Mouse (Mus musculus): Measurements from ENCODE around the gene Adam10. TPM values are rescaled to one million over a fixed set of nuclear protein-coding genes. Genes with fewer than 3 reads are reported as not detected.

Gene Adam10
- total RNA-seq, 2 experiments from 2014 or later = 37.7 to 38.3 TPM

- DNase-seq = peak; percentile 41 to 53
Measured at GRCm38 (mm10) chr9:70671772-70672579, 6.8 kb upstream of the Adam10 start.

GRCm38 (mm10) chr9:70673656-70674055, 5.1 kb upstream of the Adam10 start:
- no peak for DNase-seq

DNA sequence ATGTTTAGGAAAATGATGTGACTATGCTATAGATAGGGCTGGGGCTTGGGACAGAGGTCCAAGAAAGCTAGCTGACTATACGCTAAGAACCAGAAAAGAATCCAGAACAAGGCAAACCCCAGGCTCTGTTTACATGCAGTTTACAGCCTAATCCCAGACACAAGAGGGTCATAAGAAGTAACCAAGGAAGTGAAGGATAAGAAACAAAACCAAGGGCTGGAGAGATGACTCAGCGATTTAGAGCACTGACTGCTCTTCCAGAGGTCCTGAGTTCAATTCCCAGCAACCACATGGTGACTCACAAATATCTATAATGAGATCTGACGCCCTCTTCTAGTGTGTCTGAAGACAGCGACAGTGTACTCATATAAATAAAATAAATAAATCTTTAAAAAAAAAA, 3.7 kb upstream of the Adam10 start:
- no peak for DNase-seq

DNA sequence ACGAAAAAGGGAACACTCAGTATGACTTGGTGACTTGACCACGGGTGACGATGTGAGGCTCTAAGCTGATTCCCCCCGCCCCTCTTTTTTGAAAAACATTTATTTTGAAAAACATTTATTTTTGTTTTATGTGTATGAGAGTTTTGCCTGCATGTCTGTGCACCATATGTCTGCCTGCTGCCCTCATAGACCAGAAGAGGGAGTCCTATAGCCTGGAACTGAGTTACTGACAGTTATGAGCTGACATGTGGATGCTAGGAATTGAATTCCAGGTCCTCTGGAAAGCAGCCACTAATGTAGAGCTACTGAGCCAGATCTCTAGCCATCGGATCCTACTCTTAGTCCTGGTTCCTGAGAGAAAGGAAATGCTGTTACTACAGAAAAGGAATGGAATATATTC, 2.8 kb upstream of the Adam10 start:
- no peak for DNase-seq

DNA sequence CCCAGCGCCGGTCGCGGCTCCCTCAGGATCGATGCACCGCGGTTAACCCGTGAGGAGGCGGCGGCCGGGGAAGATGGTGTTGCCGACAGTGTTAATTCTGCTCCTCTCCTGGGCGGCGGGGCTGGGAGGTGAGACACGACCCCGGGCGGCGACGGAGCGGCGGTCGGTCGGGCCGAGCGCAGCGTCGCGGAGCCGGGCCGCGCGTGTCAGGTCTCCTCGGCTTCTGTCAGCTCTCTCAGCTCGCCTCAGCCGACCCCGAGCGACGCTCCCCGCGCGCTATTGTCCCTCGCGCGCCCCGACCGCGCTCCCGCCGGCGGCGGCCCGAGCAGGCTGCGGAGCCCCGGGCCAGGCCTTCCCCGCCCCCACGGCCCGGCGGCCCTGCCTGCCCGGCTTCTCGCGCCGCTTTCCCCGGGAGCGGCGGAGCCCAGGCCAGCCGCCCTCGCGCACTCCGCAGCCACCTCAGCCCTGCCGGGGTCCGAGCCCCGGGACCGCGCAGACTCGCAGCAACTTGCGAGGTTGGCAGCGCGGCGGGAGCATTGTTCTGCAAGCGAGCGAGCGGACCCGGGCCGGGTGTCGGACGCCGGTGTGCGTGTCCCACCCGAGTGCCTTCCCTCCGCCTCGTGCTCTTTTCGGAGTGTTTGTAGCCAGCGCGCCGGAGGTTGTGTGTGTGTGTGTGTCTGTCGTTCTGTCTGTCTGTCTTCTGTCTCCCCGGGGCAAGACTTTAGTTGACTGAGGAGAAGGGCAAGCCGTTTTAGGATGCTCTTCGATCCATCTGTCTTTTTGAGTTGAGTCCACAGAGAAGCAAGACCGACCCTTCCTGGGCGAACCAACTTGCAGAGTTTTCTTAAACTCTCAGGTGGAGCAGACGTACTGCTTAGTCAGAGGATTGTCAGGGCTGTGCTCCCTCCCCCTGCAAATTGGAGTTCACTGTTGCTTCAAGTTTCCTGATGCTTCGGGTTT, 615 bp downstream of the Adam10 start:
- peak in 1 of 2 experiments; percentile 64 for DNase-seq

GRCm38 (mm10) chr9:70682202-70682601, 3.4 kb downstream of the Adam10 start:
- DNase-seq = no peak

GRCm38 (mm10) chr9:70688301-70688968, 9.6 kb downstream of the Adam10 start:
- DNase-seq = peak in 1 of 2 experiments; percentile 23

DNA sequence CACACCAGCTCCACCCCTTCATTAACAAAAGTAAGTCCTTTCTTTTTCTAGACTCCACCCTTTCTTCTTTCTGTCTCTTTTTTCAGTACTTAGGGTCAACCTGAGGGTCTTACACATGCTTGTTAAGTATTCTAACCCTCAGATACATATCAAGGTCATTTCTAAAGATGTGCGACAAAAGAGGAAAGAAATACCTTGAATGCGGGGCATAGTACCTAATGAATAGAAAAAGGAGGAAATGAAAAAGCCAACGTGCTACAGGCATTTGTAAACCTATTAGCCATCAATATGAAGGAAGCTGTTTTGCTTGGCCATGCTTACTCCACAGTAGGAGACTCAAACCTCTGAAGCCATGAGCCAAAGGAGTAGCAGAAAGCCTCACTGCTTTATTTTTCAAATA, 11.1 kb downstream of the Adam10 start:
- no peak for DNase-seq

- DNase-seq = no peak
Measured at GRCm38 (mm10) chr9:70690579-70690978, 11.8 kb downstream of the Adam10 start.

DNA sequence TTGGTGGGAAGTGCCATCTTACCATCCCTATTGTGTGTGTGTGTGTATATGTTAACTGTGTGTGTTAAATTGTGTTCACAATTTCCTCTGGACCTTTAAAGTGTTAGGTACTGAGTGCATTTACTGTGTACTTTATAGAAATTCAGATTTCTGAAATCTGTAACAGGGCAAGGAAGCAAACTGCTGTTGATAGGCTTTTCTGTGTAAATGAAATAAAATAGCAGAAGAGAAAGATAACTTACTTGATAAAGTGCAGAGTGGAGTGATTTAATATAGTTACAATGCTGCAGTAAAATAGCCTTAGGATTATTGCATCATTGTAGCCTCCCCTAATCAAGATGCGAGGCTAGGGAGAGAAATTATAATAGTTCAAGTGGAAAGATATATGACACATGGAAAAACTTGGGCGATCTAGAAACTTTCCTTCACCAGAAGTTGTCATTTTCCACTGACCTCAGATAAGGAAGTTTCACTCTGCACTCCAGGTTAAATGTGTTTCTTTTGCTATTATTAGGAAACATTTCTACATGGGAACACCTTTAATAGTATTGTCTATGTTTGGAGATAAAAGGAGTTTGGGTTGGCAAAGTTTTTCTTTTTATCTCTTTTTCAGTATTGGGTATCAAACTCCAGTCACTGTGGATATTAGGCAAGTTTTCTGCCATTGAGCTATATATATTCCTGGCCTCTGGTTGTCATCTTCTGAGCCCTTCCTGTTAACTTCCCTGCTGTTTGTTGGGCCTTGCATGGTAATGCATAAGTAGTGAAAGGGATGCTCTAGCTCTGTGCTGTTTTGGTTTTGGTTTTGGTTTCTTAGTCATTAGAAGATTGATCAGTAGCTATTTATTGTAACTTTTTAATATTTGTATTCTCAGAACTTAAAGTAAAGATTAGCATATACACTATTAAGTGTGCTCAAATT, 13.2 kb downstream of the Adam10 start:
- DNase-seq = no peak

GRCm38 (mm10) chr9:70695723-70696122, 16.9 kb downstream of the Adam10 start:
- no peak for DNase-seq

- no peak for DNase-seq
Measured at GRCm38 (mm10) chr9:70698090-70698489, 19.3 kb downstream of the Adam10 start.

DNA sequence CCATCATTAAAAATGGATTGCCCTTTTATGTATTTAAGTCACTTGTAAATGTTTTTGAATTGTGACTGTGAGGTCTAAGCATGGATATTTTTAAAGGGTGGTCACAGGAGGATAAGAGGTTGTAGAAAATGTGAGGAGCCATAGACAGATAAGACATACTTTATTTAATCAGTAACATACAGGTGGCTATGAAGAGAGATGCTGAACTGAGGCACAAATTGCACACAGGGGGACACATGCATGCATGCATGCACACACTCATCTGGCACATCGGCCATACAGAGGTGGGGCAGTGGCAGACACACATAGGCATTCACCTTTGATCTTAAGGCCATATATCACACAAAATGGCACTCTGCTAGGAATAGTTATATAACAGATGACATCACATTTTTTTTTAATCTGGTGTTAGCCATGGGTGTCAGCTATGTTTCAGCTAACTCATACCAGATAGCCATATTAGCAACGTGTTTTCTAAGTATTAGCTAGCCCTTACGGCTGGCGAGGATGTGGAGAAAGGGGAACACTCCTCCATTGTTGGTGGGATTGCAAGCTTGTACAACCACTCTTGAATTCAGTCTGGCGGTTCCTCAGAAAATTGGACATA, 24.9 kb downstream of the Adam10 start:
- no peak for DNase-seq

DNA sequence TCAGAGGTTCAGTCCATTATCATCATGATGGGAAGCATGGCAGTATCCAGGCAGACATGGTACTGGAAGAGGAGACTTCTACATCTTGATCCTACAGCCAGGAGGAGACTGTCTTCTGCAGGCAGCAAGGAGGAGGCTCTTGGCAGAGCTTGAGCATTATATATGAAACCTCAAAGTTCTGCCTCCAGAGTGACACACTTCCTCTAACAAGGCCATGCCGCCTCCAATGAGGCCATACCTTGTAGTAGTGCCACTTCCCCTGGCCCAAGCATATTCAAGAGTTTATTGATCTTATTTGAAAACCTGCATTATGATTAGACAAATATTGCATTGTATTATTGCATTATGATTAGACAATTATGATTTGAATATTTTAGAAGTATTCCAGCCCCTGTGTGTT, 27.6 kb downstream of the Adam10 start:
- no peak for DNase-seq

DNA sequence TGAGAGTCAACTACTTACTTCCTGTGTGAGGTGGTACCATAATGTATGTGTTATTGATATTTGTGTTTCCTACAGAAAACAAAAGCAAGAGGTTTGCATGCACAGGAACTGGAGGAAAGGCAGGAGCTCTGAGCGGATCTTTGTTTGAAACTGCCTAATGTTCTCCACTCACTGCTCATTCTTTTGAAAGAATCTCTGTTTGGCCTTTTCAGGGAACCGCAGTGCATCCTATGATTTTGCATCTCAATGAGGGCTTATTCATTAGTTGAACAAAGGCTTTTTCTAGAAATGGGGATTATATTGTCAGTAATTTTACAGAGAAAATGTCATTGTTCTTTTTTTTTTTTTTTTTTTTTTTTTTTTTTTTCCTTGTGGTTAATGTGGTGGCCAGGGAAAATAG, 50.7 kb downstream of the Adam10 start:
- no peak for DNase-seq

DNA sequence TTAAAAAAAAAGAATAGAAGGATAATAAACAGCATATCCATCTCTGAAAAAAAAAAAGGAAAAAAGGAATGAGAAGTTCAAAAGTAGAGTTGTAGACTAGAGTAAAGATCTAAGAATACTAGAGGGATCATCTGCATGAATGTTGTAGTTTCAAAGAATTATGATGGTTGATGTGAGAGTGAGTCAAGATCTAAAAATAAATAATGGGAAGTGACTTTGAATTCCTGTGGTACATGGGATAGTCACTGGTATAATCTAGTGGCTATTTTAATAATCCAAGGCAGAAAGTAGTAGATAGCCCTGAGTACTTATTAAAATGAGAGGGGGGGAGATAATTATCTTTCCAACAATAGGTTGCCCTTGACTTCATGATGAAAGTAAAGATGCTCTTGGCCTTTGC, 52.3 kb downstream of the Adam10 start:
- DNase-seq = no peak

DNA sequence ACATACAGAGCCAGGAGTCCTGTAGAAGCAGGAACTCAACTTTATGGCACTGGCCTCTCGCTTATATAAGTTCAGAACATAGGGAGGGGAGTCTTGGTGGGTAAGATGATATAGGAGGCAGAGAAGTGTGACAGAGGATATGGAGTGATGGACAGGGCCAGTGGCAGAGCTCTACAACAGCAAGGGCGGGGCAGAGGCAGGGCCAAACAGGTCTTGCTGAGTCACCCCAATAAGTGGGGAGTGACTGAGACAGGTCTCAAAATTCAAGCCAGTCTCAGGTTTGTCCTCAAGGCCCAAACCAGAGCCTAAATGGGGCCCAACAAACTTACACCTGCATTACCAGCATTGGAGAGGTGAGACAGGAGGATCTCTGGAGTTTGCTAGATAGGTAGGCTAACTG, 54.4 kb downstream of the Adam10 start:
- no peak for DNase-seq

DNA sequence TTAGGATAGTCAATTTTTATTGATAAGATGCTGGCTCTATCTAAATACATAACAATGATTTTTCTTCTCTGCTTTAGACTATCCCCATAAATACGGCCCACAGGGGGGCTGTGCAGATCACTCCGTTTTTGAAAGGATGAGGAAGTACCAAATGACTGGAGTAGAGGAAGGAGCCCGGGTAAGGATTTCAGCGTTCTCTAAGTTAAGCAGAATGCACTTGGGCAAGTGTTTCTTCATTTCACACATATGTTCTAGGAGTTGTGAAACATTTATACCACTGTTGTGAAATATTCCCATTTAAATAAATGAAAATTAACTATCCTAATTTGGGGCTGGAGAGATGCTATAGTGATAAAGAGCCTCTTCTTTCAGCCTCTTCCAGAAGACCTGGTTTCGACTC, 61.2 kb downstream of the Adam10 start:
- no peak for DNase-seq

DNA sequence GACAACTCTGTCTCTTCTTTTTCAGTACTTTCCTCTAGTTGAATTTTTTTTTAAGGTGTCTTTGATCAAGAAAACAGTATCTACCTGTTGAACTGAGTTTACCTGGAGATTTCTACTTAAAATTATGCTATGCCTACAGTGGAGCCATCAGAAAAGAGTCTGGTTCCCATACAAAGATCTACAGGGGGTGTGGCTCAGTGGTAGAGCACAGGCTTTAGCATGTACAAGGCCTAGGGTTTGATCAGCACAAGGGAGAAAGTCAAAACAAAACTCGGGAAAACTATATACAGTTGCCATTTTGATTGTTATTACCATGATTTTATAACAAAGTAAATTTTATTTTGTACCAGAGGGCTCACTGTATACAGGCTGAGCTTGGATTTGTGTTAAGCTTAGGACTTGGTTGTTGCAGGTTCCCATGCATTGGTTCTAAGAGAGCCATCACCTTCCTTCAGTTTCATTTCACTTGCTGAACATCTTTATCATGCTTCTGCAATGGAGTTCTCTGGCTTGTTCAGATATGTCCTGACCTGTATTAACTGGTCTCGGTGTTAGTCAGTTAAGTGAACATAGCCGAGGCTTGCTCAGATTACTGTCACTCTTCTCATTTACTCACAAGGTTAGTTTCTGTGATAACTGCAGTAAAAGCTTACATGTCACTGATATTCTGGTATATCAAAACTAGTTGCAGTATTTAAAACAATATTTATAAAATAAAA, 72.9 kb downstream of the Adam10 start:
- no peak for DNase-seq

- peak in 1 of 2 experiments; percentile 31 for DNase-seq
Measured at GRCm38 (mm10) chr9:70760974-70761373, 82.2 kb downstream of the Adam10 start.
